Mouse (Mus musculus): ENCODE measurements around the gene Sorcs1. TPM values are rescaled to one million over a fixed set of nuclear protein-coding genes. Genes with fewer than 3 reads are reported as not detected.

Sorcs1 gene
- polyA plus RNA-seq, 1 experiment from 2014 or later, result 2.8 TPM

- no peak overlapping the region for H3K27ac ChIP-seq
- H3K4me2 ChIP-seq (replicated peaks), result no peak overlapping the region
- no peaks in the 10 kb centered on the region for H3K36me3 ChIP-seq
- H3K4me1 ChIP-seq (replicated peaks), result no peaks in the 10 kb centered on the region
- no peak for ATAC-seq
- no peak overlapping the region for H3K4me3 ChIP-seq (replicated peaks)
- no peaks in the 10 kb centered on the region for H3K27me3 ChIP-seq (replicated peaks)
- no peaks in the 10 kb centered on the region for H3K9me3 ChIP-seq
- WGBS, result 71% methylated on average over 2 of the region's 2 CpGs
- H3K9ac ChIP-seq, result no peak overlapping the region
Observed at GRCm38 (mm10) chr19:50307046-50307445, 371.4 kb downstream of the Sorcs1 start.

- no peak overlapping the region for H3K9ac ChIP-seq
- no peak overlapping the region for H3K4me2 ChIP-seq (replicated peaks)
- ATAC-seq, result no peak
- H3K4me3 ChIP-seq (replicated peaks), result no peak overlapping the region
- no peaks in the 10 kb centered on the region for H3K9me3 ChIP-seq
- no peaks in the 10 kb centered on the region for H3K27me3 ChIP-seq (replicated peaks)
- WGBS, result 82% methylated on average over 7 of the region's 7 CpGs
- no peaks in the 10 kb centered on the region for H3K36me3 ChIP-seq
- H3K27ac ChIP-seq, result no peak overlapping the region
- no peaks in the 10 kb centered on the region for H3K4me1 ChIP-seq (replicated peaks)
Observed at GRCm38 (mm10) chr19:50294205-50294604, 384.2 kb downstream of the Sorcs1 start.

GRCm38 (mm10) chr19:50264450-50264849 lies 414.0 kb downstream of the Sorcs1 start:
- WGBS, result 71% methylated on average over 1 of the region's 1 CpGs
- no peaks in the 10 kb centered on the region for H3K9me3 ChIP-seq
- no peaks in the 10 kb centered on the region for H3K27me3 ChIP-seq (replicated peaks)
- no peak for ATAC-seq
- no peaks in the 10 kb centered on the region for H3K36me3 ChIP-seq
- H3K27ac ChIP-seq, result no peak overlapping the region
- H3K4me1 ChIP-seq (replicated peaks), result no peaks in the 10 kb centered on the region
- H3K4me2 ChIP-seq (replicated peaks), result no peak overlapping the region
- no peak overlapping the region for H3K4me3 ChIP-seq (replicated peaks)
- H3K9ac ChIP-seq, result no peak overlapping the region

GRCm38 (mm10) chr19:50258718-50259413 lies 419.6 kb downstream of the Sorcs1 start:
- Histone ChIP-seq H3K4me2 (replicated peaks) (no peak overlapping the region), H3K9me3 (no peaks in the 10 kb centered on the region), H3K9ac (no peak overlapping the region), H3K27ac (no peak overlapping the region), H3K36me3 (no peaks in the 10 kb centered on the region), H3K4me1 (replicated peaks) (no peaks in the 10 kb centered on the region), H3K27me3 (replicated peaks) (no peaks in the 10 kb centered on the region), H3K4me3 (replicated peaks) (no peak overlapping the region)
- no peak for ATAC-seq
- WGBS, result 39% methylated on average over 16 of the region's 16 CpGs

- H3K27ac ChIP-seq, result no peak overlapping the region
- H3K9me3 ChIP-seq, result no peaks in the 10 kb centered on the region
- H3K4me2 ChIP-seq (replicated peaks), result no peak overlapping the region
- no peak overlapping the region for H3K4me3 ChIP-seq (replicated peaks)
- H3K4me1 ChIP-seq (replicated peaks), result no peaks in the 10 kb centered on the region
- no peak overlapping the region for H3K9ac ChIP-seq
- H3K27me3 ChIP-seq (replicated peaks), result no peaks in the 10 kb centered on the region
- no peaks in the 10 kb centered on the region for H3K36me3 ChIP-seq
- 53% methylated on average over 5 of the region's 5 CpGs for WGBS
- ATAC-seq, result no peak
Observed at GRCm38 (mm10) chr19:50220476-50220875, 458.0 kb downstream of the Sorcs1 start.

- no peak overlapping the region for H3K4me3 ChIP-seq (replicated peaks)
- no peaks in the 10 kb centered on the region for H3K4me1 ChIP-seq (replicated peaks)
- no peaks in the 10 kb centered on the region for H3K27me3 ChIP-seq (replicated peaks)
- no peak for ATAC-seq
- 37% methylated on average over 7 of the region's 7 CpGs for WGBS
- no peak overlapping the region for H3K4me2 ChIP-seq (replicated peaks)
- H3K9ac ChIP-seq, result no peak overlapping the region
- no peak overlapping the region for H3K27ac ChIP-seq
- H3K9me3 ChIP-seq, result no peaks in the 10 kb centered on the region
- H3K36me3 ChIP-seq, result no peaks in the 10 kb centered on the region
Observed at GRCm38 (mm10) chr19:50214466-50215228, 463.8 kb downstream of the Sorcs1 start.

- Histone ChIP-seq H3K27ac (no peak overlapping the region), H3K4me2 (replicated peaks) (no peak overlapping the region), H3K27me3 (replicated peaks) (no peaks in the 10 kb centered on the region), H3K9me3 (no peaks in the 10 kb centered on the region), H3K36me3 (no peaks in the 10 kb centered on the region), H3K4me1 (replicated peaks) (no peaks in the 10 kb centered on the region), H3K9ac (no peak overlapping the region), H3K4me3 (replicated peaks) (no peak overlapping the region)
- 37% methylated on average over 7 of the region's 7 CpGs for WGBS
- no peak for ATAC-seq
Observed at GRCm38 (mm10) chr19:50210456-50210855, 468.0 kb downstream of the Sorcs1 start.

- no peaks in the 10 kb centered on the region for H3K36me3 ChIP-seq
- H3K9ac ChIP-seq, result no peak overlapping the region
- no peak overlapping the region for H3K27ac ChIP-seq
- H3K9me3 ChIP-seq, result no peaks in the 10 kb centered on the region
- no peak overlapping the region for H3K4me3 ChIP-seq (replicated peaks)
- H3K27me3 ChIP-seq (replicated peaks), result no peaks in the 10 kb centered on the region
- no peak overlapping the region for H3K4me2 ChIP-seq (replicated peaks)
- no peaks in the 10 kb centered on the region for H3K4me1 ChIP-seq (replicated peaks)
- WGBS, result 72% methylated on average over 6 of the region's 6 CpGs
- ATAC-seq, result no peak
Observed at GRCm38 (mm10) chr19:50204341-50204740, 474.1 kb downstream of the Sorcs1 start.

- 76% methylated on average over 1 of the region's 1 CpGs for WGBS
- ATAC-seq, result no peak
- no peaks in the 10 kb centered on the region for H3K27me3 ChIP-seq (replicated peaks)
- H3K4me3 ChIP-seq (replicated peaks), result no peak overlapping the region
- no peak overlapping the region for H3K4me2 ChIP-seq (replicated peaks)
- H3K36me3 ChIP-seq, result no peaks in the 10 kb centered on the region
- H3K4me1 ChIP-seq (replicated peaks), result no peaks in the 10 kb centered on the region
- no peak overlapping the region for H3K9ac ChIP-seq
- H3K27ac ChIP-seq, result no peak overlapping the region
- no peaks in the 10 kb centered on the region for H3K9me3 ChIP-seq
Observed at GRCm38 (mm10) chr19:50196592-50196991, 481.9 kb downstream of the Sorcs1 start.

GRCm38 (mm10) chr19:50185769-50186715 lies 492.4 kb downstream of the Sorcs1 start:
- H3K4me1 ChIP-seq (replicated peaks), result no peaks in the 10 kb centered on the region

GRCm38 (mm10) chr19:50184901-50185623 lies 493.4 kb downstream of the Sorcs1 start:
- H3K27ac ChIP-seq, result no peak overlapping the region
- no peaks in the 10 kb centered on the region for H3K27me3 ChIP-seq (replicated peaks)
- H3K4me1 ChIP-seq (replicated peaks), result no peaks in the 10 kb centered on the region
- H3K36me3 ChIP-seq, result no peaks in the 10 kb centered on the region
- ATAC-seq, result no peak
- no peaks in the 10 kb centered on the region for H3K9me3 ChIP-seq
- H3K9ac ChIP-seq, result no peak overlapping the region
- no peak overlapping the region for H3K4me2 ChIP-seq (replicated peaks)
- no peak overlapping the region for H3K4me3 ChIP-seq (replicated peaks)
- 54% methylated on average over 21 of the region's 21 CpGs for WGBS

More at GRCm38 (mm10) chr19:50185769-50186715, 492.4 kb downstream of the Sorcs1 start:
- no peak overlapping the region for H3K9ac ChIP-seq
- H3K4me2 ChIP-seq (replicated peaks), result no peak overlapping the region
- no peak overlapping the region for H3K27ac ChIP-seq
- no peaks in the 10 kb centered on the region for H3K36me3 ChIP-seq
- H3K27me3 ChIP-seq (replicated peaks), result no peaks in the 10 kb centered on the region
- no peak for ATAC-seq
- H3K4me3 ChIP-seq (replicated peaks), result no peak overlapping the region
- WGBS, result 62% methylated on average over 10 of the region's 10 CpGs
- no peaks in the 10 kb centered on the region for H3K9me3 ChIP-seq
